Mouse (Mus musculus): ENCODE results near the gene Dhdds.
"Not testable (repeated sequence)": the region's sequence is repeated elsewhere in the genome, so short reads cannot be mapped to it uniquely, and the experiment has no call there.

The Dhdds gene

DNA sequence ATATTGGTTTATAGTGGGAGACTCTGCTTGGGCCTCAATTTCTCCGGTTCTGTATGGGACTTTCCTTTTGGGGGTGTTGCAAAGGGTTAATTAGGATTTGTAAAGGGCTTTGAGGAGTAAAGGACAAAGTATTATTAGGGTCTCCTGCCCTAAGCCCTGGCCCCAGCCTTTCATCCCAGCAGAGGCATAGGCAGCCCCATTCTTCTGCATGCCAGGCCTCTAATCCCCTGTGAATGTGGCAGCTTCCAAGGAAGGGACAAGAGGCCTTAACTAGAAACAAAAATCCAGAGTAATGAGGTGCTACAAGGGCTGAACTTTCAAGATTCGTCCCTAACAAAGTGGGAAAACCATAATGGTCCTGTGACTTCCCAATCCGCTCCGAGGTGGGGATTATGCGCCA, 2.2 kb upstream of the Dhdds start:
- DNase-seq (ENCODE audit: low spot score) = no peak

GRCm38 (mm10) chr4:134002246-134002645, 1.5 kb upstream of the Dhdds start:
- DNase-seq (ENCODE audit: low spot score) = no peak

- no peak for DNase-seq (ENCODE audit: low spot score)
These were observed 992 bp upstream of the Dhdds start for GRCm38 (mm10) chr4:134001710-134002109.

DNA sequence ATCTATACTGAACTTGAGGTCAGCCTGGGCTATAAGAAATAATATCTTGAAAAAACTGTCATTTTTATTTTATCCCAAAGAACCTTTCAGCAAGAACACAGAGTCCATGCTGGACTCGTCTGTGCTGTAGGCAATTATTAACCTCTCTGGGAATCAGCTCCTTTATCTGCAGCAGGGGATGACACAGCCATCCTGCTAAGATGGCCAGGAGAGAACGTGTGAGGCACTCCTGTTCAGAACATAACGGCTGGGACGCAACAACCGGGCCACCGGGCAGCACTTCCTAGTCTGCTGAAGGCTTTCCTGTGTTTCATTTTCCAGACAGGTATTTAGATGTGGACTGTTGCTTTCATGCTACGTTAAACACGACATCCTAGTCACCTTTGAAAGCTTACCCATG, 6.0 kb downstream of the Dhdds start:
- no peak for DNase-seq (ENCODE audit: low spot score)

- DNase-seq (ENCODE audit: low spot score) = no peak
These were observed 9.5 kb downstream of the Dhdds start for GRCm38 (mm10) chr4:133991087-133991660.

DNA sequence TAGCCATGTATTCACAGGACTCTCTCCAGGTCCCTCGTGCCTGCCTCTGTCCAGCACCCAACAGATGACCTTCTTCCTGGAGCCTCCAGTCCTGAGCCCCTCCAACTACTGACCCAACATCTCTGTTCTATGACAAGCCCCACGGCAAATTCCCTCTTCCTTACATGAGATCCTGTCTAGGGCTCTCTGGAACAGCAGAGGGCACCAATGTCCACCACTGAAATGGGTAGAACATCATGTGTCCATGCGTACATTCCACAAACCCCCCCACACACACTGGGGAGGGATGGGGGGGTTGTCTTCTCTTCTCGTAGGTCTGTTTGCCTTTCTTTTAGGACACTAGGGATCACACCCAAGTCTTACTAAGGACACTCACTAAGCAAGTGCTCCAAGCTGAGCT, 10.7 kb downstream of the Dhdds start:
- no peak for DNase-seq (ENCODE audit: low spot score)

DNA sequence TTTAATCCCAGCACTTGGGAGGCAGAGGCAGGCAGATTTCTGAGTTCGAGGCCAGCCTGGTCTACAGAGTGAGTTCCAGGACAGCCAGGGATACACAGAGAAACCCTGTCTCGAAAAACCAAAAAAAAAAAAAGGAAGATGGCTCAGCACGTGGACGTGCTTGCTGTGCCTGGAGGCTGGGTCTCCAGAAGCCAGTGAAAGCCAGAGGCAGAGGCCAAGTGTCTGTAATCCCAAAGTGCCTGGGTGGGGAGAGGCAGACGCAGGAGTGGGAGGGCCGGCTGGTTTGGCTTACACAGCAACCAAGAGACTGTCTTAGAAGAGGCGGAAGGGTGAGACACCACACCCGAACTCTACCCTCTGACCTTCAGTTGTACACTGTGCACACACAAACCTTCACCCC, 12.4 kb downstream of the Dhdds start:
- not testable (repeated sequence) for DNase-seq (ENCODE audit: low spot score)

- no peak for DNase-seq (ENCODE audit: low spot score)
These were observed 17.8 kb downstream of the Dhdds start for GRCm38 (mm10) chr4:133982936-133983335.

GRCm38 (mm10) chr4:133980496-133980895, 20.2 kb downstream of the Dhdds start:
- no peak for DNase-seq (ENCODE audit: low spot score)

DNA sequence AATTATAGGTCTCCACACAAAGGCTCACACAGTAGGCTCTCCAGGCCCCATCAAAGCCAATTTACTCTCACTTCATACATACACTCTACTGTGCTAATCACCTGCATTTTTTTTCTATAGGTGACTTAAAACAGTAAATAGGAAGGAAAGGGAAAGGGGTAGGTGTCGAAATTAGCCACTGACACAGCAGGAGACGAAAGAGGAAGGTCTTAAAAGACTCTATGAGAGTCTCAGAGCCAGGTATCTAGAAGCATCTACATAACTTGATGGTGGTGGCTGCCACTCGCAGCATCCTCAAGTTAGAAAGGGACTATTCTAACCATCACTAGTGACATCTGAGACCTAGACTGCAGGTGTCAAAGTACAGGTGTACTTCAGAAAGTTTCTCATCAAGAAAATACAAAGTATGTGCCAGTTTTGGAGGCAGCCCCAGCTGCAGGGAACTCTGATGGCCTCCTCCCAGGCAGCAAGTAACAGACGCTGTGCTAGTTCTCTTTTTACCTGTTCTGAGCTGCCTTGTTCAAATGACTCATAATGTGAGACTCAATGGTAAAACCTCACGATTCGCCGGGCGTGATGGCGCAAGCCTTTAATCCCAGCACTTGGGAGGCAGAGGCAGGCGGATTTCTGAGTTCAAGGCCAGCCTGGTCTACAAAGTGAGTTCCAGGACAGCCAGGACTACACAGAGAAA, 22.6 kb downstream of the Dhdds start:
- no peak for DNase-seq (ENCODE audit: low spot score)

GRCm38 (mm10) chr4:133971741-133972140, 29.0 kb downstream of the Dhdds start:
- no peak for DNase-seq (ENCODE audit: low spot score)

- no peak for DNase-seq (ENCODE audit: low spot score)
These were observed 29.8 kb downstream of the Dhdds start for GRCm38 (mm10) chr4:133970876-133971275.

DNA sequence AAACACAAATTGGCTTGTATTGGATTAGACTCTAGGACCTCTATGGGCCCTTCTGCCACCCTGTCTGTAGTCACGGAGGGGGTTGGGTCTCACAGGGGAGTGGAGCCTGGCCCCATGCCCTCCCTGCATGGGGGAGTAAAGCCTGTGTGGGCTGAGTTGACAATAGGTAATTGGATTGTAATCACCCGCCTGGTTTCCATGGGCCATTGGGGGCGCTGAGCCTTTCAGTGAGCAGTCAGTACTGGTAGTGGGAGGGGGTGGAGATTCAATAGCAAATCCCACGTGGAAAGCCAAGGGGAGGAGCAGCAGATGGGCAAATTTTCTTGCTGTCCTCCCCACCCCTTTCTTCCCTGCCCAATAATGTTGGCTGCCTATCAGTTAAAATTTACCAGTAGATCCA, 30.5 kb downstream of the Dhdds start:
- peak; percentile 50 for DNase-seq (ENCODE audit: low spot score)

- DNase-seq (ENCODE audit: low spot score) = no peak
These were observed 31.5 kb downstream of the Dhdds start for GRCm38 (mm10) chr4:133969114-133969770.

GRCm38 (mm10) chr4:133968150-133968921, 32.4 kb downstream of the Dhdds start, which contains the start of gene Hmgn2:
Gene Hmgn2, minus strand, starts transcription at chr4:133968650.
- peak; percentile 72 for DNase-seq (ENCODE audit: low spot score)

GRCm38 (mm10) chr4:133967866-133968149, 32.9 kb downstream of the Dhdds start:
- peak; percentile 97 for DNase-seq (ENCODE audit: low spot score)

GRCm38 (mm10) chr4:133967138-133967865, 33.4 kb downstream of the Dhdds start:
- peak; percentile 99 for DNase-seq (ENCODE audit: low spot score)

DNA sequence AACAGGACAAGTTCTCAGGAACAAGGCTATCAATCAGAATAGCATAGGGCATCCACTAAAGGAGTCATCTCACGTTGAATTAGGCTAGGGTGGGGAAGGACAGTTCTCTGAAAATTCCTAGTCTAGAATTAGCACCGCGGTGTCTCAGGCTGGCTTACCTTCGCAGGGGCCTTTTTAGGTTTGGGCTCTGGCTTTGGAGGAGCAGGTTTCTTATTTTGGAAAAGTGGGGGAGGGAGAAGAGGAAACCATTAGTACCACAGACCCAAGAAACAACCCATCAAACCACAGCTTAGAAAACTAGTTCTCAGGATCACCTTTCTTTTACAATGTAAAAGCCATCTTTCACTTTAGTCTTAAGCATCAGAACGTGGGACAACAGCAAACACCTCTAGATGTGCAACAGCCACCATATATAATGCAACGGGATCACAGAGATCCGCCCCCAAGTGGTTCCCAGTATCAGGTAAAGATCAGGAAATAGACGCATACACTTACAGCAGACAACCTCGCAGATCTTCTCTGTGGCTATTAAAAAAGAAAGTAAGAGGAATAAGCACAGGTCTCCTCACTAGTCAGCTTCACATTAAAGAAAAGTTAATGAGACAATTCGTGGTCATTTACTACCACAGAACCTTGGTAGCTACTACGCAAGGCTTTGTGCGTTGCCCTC, 34.3 kb downstream of the Dhdds start:
- DNase-seq (ENCODE audit: low spot score) = no peak

DNA sequence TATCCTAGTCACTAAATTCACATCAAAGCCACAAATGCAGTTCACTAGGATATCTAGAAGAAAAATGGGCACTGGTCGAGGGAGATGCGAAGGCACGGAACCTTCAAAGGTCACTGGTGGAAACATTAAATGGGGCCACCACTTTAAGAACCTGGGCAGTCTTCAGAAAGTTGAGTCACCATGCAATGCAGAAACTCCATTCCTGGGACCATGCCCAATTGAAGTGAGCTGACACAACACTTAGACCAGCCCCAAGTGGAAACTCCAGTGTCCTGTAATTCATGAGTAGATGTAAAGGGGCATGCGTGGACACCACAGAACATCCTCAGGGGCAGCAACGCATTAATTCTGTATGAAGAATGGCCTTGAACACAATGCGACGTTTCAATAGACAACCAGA, 38.2 kb downstream of the Dhdds start:
- DNase-seq (ENCODE audit: low spot score) = no peak

DNA sequence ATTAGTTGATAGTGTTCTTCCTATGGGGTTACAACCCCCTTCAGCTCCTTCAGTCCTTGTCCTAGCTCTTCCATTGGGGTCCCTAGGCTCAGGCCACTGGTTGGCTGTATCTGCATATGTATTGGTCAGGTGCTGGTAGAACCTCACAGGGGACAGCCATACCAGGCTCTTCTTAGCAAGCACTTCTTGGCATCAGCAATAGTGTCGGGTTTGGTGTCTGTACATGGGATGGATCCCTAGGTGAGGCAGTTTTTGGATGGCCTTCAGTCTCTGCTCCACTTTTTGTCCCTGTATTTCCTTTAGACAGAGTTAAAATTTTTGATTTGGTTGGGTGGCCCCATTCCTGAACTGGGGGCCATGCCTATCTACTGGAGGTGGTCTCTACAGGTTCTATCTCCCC, 41.8 kb downstream of the Dhdds start:
- no peak for DNase-seq (ENCODE audit: low spot score)

DNA sequence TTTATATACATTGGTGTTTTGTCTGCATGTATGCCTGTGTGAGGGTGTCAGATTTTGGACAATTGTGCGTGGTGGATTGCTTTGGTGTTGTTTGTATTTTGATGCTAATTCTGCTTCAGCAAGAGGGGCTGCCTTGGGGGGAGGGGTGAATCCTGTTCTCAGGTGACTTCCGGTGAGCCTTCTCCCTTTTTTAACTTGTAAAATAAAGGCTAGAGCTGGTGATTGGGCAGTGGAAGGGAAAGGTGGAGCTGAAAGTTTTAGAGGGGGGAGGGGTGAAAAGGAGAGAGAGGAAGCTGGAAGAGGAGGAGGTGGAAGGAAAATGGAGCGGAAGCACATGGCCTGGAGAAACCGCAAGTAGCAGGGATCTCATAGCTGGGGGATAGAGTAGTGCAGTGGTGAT, 44.4 kb downstream of the Dhdds start:
- DNase-seq (ENCODE audit: low spot score) = no peak

GRCm38 (mm10) chr4:133946736-133947135, 54.0 kb downstream of the Dhdds start:
- no peak for DNase-seq (ENCODE audit: low spot score)

Measured in testis, postnatal 10 days (tissue).